Mouse (Mus musculus): Measurements from ENCODE around the gene Gpr3.

DNA sequence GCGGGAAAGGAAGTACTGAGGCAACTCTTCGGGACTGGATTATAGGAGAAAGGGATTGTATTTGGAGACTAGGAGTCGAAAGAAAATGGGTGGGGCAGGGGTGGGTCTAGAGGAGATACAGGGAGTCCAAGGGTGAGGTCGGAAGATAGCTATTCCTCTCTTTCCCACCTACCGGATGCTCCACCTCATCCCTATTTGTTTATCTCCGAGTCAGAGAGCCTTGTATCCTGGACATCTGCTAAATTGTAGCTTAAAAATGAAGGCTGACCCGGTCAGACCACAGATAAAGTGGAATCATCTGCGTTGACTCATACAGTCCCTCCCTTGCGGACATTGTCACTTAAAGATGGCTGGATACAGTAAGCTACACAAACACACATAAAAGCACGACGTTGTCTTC, 29.6 kb upstream of the Gpr3 start:
- TF ChIP-seq CTCF (IDR thresholded peaks at IDR 0.05; ENCODE audit: low read depth) (no peak), EP300 (IDR thresholded peaks at IDR 0.05; ENCODE audit: low read depth) (peak; percentile 32; the same call in 1 of the 2 replicates)
